Mouse (Mus musculus) ovary, postnatal 14 days (tissue): ENCODE measurements around the gene Gm45837.
"Not testable (repeated sequence)": the region's sequence is repeated elsewhere in the genome, so short reads cannot be mapped to it uniquely, and the experiment has no call there.

Experiments used
- DNase-seq: peaks from one replicate; pipeline ENCODE4 v3.0.0; 2022; ENCODE audit warnings: low spot score

Gm45837 gene

DNA sequence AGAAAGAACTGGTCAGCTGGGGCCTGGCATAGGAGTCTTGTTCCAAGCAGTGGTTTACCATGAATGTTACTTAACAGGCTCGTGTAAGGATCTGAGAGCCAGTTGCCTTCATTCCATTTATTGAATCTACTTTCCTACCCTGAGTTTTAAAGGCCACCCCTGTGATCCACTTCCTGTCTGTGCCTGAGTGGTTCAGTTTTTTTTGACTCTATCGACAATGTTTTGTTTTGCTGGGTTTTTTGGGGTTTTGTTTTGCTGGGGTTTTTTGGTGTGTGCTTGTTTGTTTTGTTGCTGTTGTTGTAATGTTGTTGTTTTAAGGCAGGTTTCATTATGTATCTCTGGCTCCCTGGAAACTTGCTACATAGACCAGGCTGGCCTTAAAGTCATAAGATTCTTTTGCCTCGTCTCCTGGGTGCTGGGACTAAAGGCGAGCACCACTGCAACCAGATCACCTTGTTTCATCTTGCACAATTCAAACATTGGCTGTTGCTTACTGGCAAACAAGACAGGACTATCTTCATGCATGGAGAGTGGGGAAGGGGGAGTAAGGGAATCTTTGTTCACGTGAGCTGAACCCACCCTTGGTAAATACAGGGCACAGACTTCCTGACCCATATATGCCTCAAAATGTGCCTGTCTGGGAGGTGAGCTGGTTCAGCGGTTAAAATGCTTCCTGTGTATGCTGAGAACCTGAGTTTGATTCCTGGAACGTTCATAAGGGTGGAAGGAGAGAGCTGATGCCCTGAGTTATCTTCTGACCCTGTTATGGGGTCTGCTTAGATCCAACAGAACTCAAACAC, 140.2 kb downstream of the Gm45837 start:
- no peak for DNase-seq

- DNase-seq = no peak
These were observed 140.8 kb downstream of the Gm45837 start for GRCm38 (mm10) chr7:101551530-101551929.

GRCm38 (mm10) chr7:101555473-101555872, 144.8 kb downstream of the Gm45837 start:
- DNase-seq = not testable (repeated sequence)

DNA sequence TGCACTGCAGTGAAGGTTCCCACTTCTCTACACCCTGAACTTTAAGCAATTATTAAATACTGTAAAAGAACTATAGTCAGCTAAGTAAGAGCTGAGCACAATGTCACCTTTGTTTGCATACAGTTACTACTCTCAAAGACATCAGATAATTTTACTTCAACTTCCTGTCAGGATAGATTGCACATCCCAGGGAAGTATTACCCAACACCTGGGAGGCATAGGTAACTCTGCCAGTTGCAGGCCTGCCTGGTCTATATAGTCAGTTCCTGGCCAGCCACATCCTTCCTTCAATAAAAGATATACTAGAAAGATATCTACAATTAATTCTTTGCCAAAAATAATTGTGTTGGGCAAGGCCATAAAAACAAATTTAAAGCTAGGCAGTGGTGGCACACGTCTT, 146.7 kb downstream of the Gm45837 start:
- no peak for DNase-seq

- DNase-seq = not testable (repeated sequence)
These were observed 148.7 kb downstream of the Gm45837 start for GRCm38 (mm10) chr7:101559393-101559792.
